26 mouse cellular contexts compared by ENCODE assay signal in the genomic region with DNA sequence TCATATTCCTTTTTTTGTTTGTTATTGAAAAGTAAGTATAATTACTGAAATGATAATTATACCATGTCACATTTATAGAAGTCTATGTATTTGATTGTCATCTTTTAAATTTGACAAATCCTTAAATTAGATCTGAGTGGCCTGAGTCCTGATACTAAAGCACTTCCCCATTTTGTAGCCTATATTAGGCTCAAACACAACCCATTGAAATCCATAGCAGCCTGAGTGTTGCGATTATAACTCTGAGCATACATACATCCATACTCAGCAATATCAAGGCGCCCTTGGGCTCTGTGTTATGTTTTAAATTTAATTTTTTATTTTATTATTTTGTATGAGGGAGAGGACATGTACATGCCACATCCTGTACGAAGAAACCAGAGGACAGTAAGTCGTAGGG. TPM values are rescaled to one million over a fixed set of nuclear protein-coding genes. Genes with fewer than 3 reads are reported as not detected.
A peak's percentile ranks its signal among the peaks of the same experiment; 100 is the strongest.
DNase-seq lines count a peak whose midpoint lies in the region; ATAC-seq and TF ChIP-seq lines count a peak whose summit lies in the region.
"Had no signal": no experiment of that assay in that cellular context is flagged by ENCODE, and none has a peak within 500 bp of the region (broad histone marks: within the 10 kb centered on the region; RNA-seq: fewer than 3 reads in every experiment).

No protein-coding gene starts in this region.

- no peak overlapping the region for H3K27ac ChIP-seq in MEL (ENCODE audit: control insufficient read depth, low read depth, low read length)
- H3K27ac ChIP-seq in hindbrain, embryonic 14.5 days, result no peak overlapping the region
- H3K27ac ChIP-seq: embryonic facial prominence, embryonic 13.5 days; embryonic facial prominence, embryonic 15.5 days; forebrain, embryonic 10.5 days; forebrain, embryonic 12.5 days had no signal

- H3K36me3 ChIP-seq in MEL (ENCODE audit: control insufficient read depth in 1 of 2, insufficient read depth in 2 of 2, low read length in 2 of 2), result peaks cover 0 to 27% of the 10 kb centered on the region in 2 experiments; a peak in 2 of 4 replicates
- H3K36me3 ChIP-seq in hindbrain, embryonic 14.5 days (replicated peaks; ENCODE audit: control insufficient read depth, insufficient read depth), result no peaks in the 10 kb centered on the region
- H3K36me3 ChIP-seq: embryonic facial prominence, embryonic 13.5 days; embryonic facial prominence, embryonic 15.5 days; forebrain, embryonic 10.5 days; forebrain, embryonic 12.5 days; G1E had no signal

- no peaks in the 10 kb centered on the region for H3K9me3 ChIP-seq in MEL (replicated peaks; ENCODE audit: insufficient read depth, low read length)
- H3K9me3 ChIP-seq in hindbrain, embryonic 14.5 days (ENCODE audit: control insufficient read depth, low read length), result peaks cover 5% of the 10 kb centered on the region
- H3K9me3 ChIP-seq: embryonic facial prominence, embryonic 13.5 days; embryonic facial prominence, embryonic 15.5 days; forebrain, embryonic 12.5 days; G1E had no signal

- peak; percentile 45 for DNase-seq in A20 (ENCODE audit: low read depth, low spot score)
- peak; percentile 24 for DNase-seq in MEL (ENCODE audit: low read depth, low spot score)
- DNase-seq in thymus, postnatal 10 days (ENCODE audit: low spot score in 2 of 2), result no peak
- no peak for DNase-seq in retina, embryonic 14.5 days (ENCODE audit: low spot score)
- no peak for DNase-seq in hindbrain, embryonic 14.5 days (ENCODE audit: low spot score)
- DNase-seq: adrenal gland, adult 2 months; adrenal gland, postnatal 10 days; adrenal gland, postnatal 25 days; B cell, adult 2 months; cerebellum, adult 11-12 months; cerebellum, adult 2 months; cerebellum, adult 9-10 months; cerebellum, postnatal 10 days; cerebellum, postnatal 25 days; embryo, embryonic 11 days had no signal

- no peak overlapping the region for H3K4me3 ChIP-seq in MEL (ENCODE audit: control insufficient read depth in 1 of 2, insufficient read depth in 1 of 2, low read depth in 2 of 2, low read length in 2 of 2)
- H3K4me3 ChIP-seq in hindbrain, embryonic 14.5 days (replicated peaks; ENCODE audit: low read length), result no peak overlapping the region
- H3K4me3 ChIP-seq: embryonic facial prominence, embryonic 13.5 days; embryonic facial prominence, embryonic 15.5 days; erythroblast, embryonic 14.5 days; forebrain, embryonic 10.5 days; forebrain, embryonic 12.5 days had no signal

- 0 out of 2 replicates have a peak, but pooled peaks have one; percentile 39 for ATAC-seq in common myeloid progenitor, adult 5-6 weeks (replicated peaks; ENCODE audit: low read depth, poor library complexity, severe bottlenecking)
- no peak for ATAC-seq in hindbrain, embryonic 14.5 days (ENCODE audit: low FRiP score)
- ATAC-seq: CD4-positive, CD25-positive, alpha-beta regulatory T cell, adult 4 months; forebrain, embryonic 14.5 days; forebrain, embryonic 16.5 days had no signal

- TF ChIP-seq RAD21 in MEL (IDR thresholded peaks at IDR 0.05; ENCODE audit: low read depth, low read length), result no peak

- TF ChIP-seq EP300 in MEL (IDR thresholded peaks at IDR 0.05; ENCODE audit: low read depth in 1 of 2, low read length in 2 of 2), result no peak

- no peaks in the 10 kb centered on the region for H3K27me3 ChIP-seq in MEL (ENCODE audit: control insufficient read depth in 1 of 2, insufficient read depth in 2 of 2, low read length in 2 of 2)
- no peaks in the 10 kb centered on the region for H3K27me3 ChIP-seq in hindbrain, embryonic 14.5 days (ENCODE audit: control insufficient read depth, insufficient read depth, low read length)
- H3K27me3 ChIP-seq: CH12.LX; embryonic facial prominence, embryonic 13.5 days; embryonic facial prominence, embryonic 15.5 days; forebrain, embryonic 12.5 days had no signal

- no peak overlapping the region for H3K4me2 ChIP-seq in hindbrain, embryonic 14.5 days (replicated peaks)
- H3K4me2 ChIP-seq: embryonic facial prominence, embryonic 13.5 days; embryonic facial prominence, embryonic 15.5 days; forebrain, embryonic 12.5 days had no signal

- WGBS in hindbrain, embryonic 14.5 days, result 90% methylated on average over 4 of the region's 4 CpGs

- H3K4me1 ChIP-seq in MEL (ENCODE audit: control insufficient read depth in 1 of 2, insufficient read depth in 2 of 2, low read length in 2 of 2), result peaks cover 3 to 20% of the 10 kb centered on the region in 2 experiments
- H3K4me1 ChIP-seq in hindbrain, embryonic 14.5 days (replicated peaks; ENCODE audit: control insufficient read depth, insufficient read depth, low read length), result no peaks in the 10 kb centered on the region; the same call in 1 of the 2 replicates
- H3K4me1 ChIP-seq: embryonic facial prominence, embryonic 13.5 days; embryonic facial prominence, embryonic 15.5 days had no signal

- no peak for TF ChIP-seq CTCF in MEL (IDR thresholded peaks at IDR 0.05 in 2 of 3, conservative IDR thresholded peaks at IDR 0.05 in 1 of 3; ENCODE audit: control insufficient read depth in 1 of 3, insufficient read depth in 1 of 3, low read depth in 2 of 3, low read length in 3 of 3, poor library complexity in 1 of 3, severe bottlenecking in 1 of 3)

- H3K9ac ChIP-seq in MEL (ENCODE audit: control insufficient read depth, low read depth, low read length, poor library complexity, severe bottlenecking), result no peak overlapping the region
- H3K9ac ChIP-seq in hindbrain, embryonic 14.5 days, result no peak overlapping the region
- H3K9ac ChIP-seq: embryonic facial prominence, embryonic 13.5 days; embryonic facial prominence, embryonic 15.5 days; forebrain, embryonic 12.5 days had no signal

- no peaks in the 10 kb centered on the region for H3K79me2 ChIP-seq in MEL (ENCODE audit: control insufficient read depth, insufficient read depth, low read length, poor library complexity)

- TF ChIP-seq POLR2A in MEL (IDR thresholded peaks at IDR 0.05; ENCODE audit: control insufficient read depth in 1 of 2, insufficient read depth in 1 of 2, low read depth in 1 of 2, low read length in 2 of 2, poor library complexity in 1 of 2), result no peak

TF ChIP-seq in MEL, 35 proteins besides CTCF, POLR2A, EP300 and RAD21:
- TF ChIP-seq GATA1 (IDR thresholded peaks at IDR 0.05; ENCODE audit: low read depth, low read length) (peak; percentile 7; the same call in 1 of the 2 replicates), ZC3H11A (IDR thresholded peaks at IDR 0.05; ENCODE audit: low read depth, low read length) (no peak)

RNA-seq across cellular contexts. Expression of gene Tspan13, which starts 27.9 kb away (rescaled TPM):
- total RNA-seq in MEL (2012; rRNA removed), result 23.0 and 23.7 TPM in 2 replicates
- polyA plus RNA-seq in MEL (2012; ENCODE audit: insufficient read depth in 1 of 2, insufficient read length in 2 of 2, low read depth in 1 of 2, low replicate concordance in 2 of 2, missing spikeins in 1 of 2), result 10 to 100 TPM in 1 of 2 experiments, not detected in 1; 37.5 TPM
- 82.4 and 83.0 TPM in 2 replicates for total RNA-seq in common myeloid progenitor, adult 5-6 weeks (2017)
- 348 and 382 TPM in 2 replicates for polyA plus RNA-seq in hindbrain, embryonic 14.5 days (2014; fragmentation: Nextera tagmentation; extraction: Ambion mirVana)
- total RNA-seq: G1E had no signal

Comparison
In these comparisons a context has a peak if more than half of its experiments do, and no peak if none do; other contexts are left out.
1. DNase-seq: peak in A20 (single experiment) and MEL (single experiment); none in thymus, postnatal 10 days (0 of 2), retina, embryonic 14.5 days (single experiment) and hindbrain, embryonic 14.5 days (single experiment).